Mouse (Mus musculus): ENCODE measurements at regions not wholly inside any gene's neighbourhood (a gene's known extent, or its start where the extent isn't known, plus 50 kb on each side); places are given as distances from the start of the nearest gene placed in this dataset.

DNA sequence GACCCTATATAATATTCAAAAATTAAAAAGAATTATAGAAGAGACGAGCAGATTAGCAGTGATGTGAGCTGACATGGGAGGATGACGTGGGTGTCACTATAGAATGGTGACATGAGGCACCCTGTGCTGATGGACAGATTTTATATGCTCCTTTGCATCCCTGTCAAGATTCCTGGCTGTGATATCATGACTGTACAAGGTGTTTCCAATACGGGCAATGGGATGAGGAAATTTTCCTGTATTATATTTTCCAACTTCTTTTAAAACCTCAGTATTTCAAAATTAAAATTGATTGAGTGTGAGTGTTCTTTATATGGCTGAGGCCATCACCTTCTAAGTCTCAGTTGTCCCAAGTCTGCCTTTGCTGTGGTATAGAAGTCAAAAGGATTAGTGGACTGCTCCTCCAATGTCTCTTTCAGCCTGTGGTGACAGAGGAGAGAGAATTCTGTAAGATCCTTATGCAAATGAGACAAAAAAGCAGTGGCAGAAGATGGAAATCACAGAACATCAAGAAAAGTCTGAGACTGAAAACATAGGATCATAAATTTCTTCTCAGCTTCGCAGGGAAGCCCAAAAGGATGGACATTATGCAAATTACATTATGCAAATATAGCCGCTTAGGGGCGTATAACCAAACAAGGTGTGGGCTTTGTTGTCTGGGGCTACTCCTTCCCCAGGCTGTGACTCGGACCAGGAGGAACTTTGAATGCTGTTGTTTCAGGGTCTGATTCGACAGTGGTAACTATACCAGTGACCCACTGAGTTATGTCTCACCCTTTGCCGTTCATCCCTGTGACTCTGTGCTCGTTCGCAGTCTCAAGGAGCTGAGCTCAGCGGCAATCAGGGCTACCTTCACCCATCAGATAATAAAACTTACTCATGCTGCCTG is 483.0 kb upstream of the Fam92a start:
- H3K36me3 ChIP-seq (replicated peaks) = no peaks in the 10 kb centered on the region
- no peak overlapping the region for H3K4me3 ChIP-seq
- peaks cover 29% of the 10 kb centered on the region for H3K4me1 ChIP-seq
- no peaks in the 10 kb centered on the region for H3K9me3 ChIP-seq
- peaks cover 21% of the 10 kb centered on the region for H3K27me3 ChIP-seq (ENCODE audit: poor library complexity, severe bottlenecking)
- DNase-seq (ENCODE audit: extremely low spot score, low spot score) = no peak
- no peak overlapping the region for H3K27ac ChIP-seq
- 66% methylated on average over 12 of the region's 12 CpGs for WGBS

DNA sequence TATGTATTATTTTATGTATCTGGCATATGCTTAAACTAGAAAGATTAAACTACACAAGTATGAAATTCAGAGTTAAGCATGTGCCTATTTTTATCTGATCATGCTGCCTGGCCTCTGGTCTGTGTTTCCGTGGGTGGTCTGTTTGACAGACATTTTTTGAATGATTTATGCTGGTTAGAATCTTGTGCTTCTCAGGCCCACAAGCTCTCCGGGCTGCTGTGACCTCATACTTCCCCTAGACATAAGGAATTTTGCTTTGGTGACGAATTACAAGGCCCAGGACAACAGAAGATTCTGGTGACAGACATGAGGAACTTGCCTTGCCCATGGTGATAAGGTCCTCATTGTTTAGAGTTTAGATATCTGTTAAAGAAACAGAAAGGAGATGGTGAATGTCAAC is 475.9 kb upstream of the Fam92a start:
- H3K27ac ChIP-seq = no peak overlapping the region
- no peak overlapping the region for H3K4me3 ChIP-seq
- 76% methylated on average over 3 of the region's 3 CpGs for WGBS
- peaks cover 3% of the 10 kb centered on the region for H3K4me1 ChIP-seq
- no peak for DNase-seq (ENCODE audit: extremely low spot score, low spot score)
- no peaks in the 10 kb centered on the region for H3K27me3 ChIP-seq (ENCODE audit: poor library complexity, severe bottlenecking)
- H3K36me3 ChIP-seq (replicated peaks) = no peaks in the 10 kb centered on the region
- H3K9me3 ChIP-seq = no peaks in the 10 kb centered on the region

DNA sequence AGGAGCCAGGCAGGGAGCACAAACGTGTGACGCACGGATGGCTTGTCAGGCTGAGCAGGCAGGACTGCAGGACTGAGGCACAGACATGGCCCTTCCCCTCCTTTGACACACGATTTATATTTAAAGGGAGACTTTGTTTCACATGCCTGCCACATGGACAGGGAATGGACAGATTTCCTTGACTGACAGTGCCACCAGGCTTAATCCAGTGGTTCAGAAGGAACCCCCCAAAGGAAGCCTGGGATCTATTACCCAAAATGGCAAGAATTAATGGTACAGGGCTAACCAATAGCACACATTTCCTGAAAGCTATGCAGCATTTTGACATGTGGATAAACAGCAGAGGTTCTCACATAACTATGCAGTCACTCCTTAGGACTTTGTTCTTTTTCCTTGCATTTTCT is 470.7 kb upstream of the Fam92a start:
- no peak for DNase-seq (ENCODE audit: extremely low spot score, low spot score)
- no peak overlapping the region for H3K27ac ChIP-seq

DNA sequence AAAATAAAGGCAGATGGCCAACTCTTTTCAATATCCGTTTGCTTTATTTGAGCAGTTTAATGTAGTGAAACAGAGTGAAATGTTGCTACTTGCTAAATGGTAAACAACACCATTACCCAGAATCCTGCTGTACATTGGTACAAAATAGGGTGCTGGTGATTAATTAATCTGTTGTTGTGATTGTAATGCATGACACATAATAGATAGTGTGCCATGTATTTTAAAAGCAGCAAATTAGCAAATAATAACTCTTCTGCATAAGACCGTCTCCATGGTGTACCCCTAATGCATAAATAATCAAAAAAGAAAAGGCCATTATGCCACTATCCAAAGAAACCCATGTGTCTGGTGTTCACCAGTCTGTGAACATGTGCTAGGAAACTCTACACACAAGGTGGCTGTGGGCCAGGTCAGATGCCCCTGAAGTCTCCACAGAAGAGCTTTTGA is 457.6 kb upstream of the Fam92a start:
- Histone ChIP-seq H3K27ac (no peak overlapping the region), H3K27me3 (ENCODE audit: poor library complexity, severe bottlenecking) (peaks cover 72% of the 10 kb centered on the region), H3K4me3 (no peak overlapping the region), H3K4me1 (peaks cover 26% of the 10 kb centered on the region), H3K36me3 (replicated peaks) (no peaks in the 10 kb centered on the region), H3K9me3 (no peaks in the 10 kb centered on the region)
- 63% methylated on average over 2 of the region's 2 CpGs for WGBS
- DNase-seq (ENCODE audit: extremely low spot score, low spot score) = no peak

More for the DNA sequence above, 470.7 kb upstream of the Fam92a start:
- Histone ChIP-seq H3K9me3 (no peaks in the 10 kb centered on the region), H3K4me1 (peaks cover 8% of the 10 kb centered on the region), H3K36me3 (replicated peaks) (no peaks in the 10 kb centered on the region), H3K27me3 (ENCODE audit: poor library complexity, severe bottlenecking) (peaks cover 4% of the 10 kb centered on the region; the same call in 1 of the 2 replicates), H3K4me3 (no peak overlapping the region)
- WGBS = 34% methylated on average over 4 of the region's 4 CpGs

DNA sequence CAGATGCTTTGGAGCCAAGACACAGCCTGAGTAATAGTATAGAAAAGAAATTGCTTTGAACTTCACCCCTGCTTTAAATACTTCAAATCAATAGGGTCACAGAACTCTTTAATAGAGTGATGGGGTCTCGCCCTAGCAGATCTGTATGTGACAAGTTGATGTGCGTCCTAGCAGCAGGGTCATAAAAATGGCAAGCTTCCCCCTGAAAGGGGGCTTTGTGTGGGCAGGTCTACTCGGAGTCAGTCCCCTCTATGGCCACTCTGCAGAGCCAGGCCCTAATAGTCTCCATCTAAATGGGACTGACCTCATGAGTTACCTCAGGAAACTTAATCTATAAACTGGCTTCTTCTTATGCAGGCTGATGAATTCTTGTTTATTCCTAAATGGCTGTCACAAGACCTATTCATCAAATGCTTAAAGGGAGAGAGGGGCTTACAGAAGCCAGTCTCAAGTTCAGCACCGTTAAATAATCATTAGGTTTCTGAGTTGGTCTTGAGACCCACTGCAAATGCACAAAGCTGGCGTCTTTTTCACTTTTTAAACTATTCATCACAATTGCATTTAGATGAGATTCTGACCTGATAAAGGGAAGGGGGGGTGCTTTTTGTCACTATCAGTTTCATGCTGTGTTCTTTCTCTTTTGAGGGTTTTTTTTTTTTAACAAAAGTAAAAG is 457.0 kb upstream of the Fam92a start:
- H3K4me1 ChIP-seq = peaks cover 26% of the 10 kb centered on the region
- DNase-seq (ENCODE audit: extremely low spot score, low spot score) = no peak
- 32% methylated on average over 5 of the region's 5 CpGs for WGBS
- H3K27me3 ChIP-seq (ENCODE audit: poor library complexity, severe bottlenecking) = peaks cover 72% of the 10 kb centered on the region
- H3K9me3 ChIP-seq = no peaks in the 10 kb centered on the region
- H3K36me3 ChIP-seq (replicated peaks) = no peaks in the 10 kb centered on the region
- H3K27ac ChIP-seq = no peak overlapping the region
- H3K4me3 ChIP-seq = no peak overlapping the region

DNA sequence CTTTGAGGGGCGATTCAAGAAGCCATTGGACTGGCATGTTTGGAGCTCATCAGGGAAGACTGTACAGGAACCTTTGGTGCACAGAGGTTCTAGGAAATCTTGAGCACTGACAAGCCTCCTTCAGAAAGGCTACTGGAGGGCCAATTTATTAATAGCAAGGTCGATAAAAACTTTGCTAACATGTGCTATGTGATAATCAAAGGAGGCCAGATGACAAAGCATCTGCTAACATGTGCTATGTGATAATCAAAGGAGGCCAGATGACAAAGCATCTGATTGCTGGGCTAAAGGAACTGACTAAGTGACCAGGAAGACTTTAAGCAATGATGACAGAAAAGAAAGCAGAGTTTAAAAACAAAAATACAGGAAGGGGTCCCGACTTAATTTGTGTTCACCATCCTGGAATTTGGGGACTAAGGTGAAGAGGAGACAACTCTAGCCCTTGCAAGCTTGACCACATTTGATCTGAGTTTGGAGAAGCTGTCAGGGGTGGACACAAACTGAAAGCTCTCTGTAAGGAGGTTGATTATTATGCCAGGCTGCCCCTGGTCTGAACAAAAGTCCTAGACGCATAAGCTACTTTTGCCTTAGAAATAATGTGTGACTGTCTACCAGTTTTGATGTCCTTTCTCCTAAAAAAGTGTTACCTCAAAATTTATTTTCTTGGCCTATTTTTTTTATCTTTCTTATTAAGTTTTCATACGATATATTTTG is 455.5 kb upstream of the Fam92a start:
- peaks cover 26% of the 10 kb centered on the region for H3K4me1 ChIP-seq
- H3K27ac ChIP-seq = no peak overlapping the region
- no peak for DNase-seq (ENCODE audit: extremely low spot score, low spot score)
- H3K36me3 ChIP-seq (replicated peaks) = no peaks in the 10 kb centered on the region
- 85% methylated on average over 5 of the region's 5 CpGs for WGBS
- no peak overlapping the region for H3K4me3 ChIP-seq
- no peaks in the 10 kb centered on the region for H3K9me3 ChIP-seq
- peaks cover 58% of the 10 kb centered on the region for H3K27me3 ChIP-seq (ENCODE audit: poor library complexity, severe bottlenecking)

DNA sequence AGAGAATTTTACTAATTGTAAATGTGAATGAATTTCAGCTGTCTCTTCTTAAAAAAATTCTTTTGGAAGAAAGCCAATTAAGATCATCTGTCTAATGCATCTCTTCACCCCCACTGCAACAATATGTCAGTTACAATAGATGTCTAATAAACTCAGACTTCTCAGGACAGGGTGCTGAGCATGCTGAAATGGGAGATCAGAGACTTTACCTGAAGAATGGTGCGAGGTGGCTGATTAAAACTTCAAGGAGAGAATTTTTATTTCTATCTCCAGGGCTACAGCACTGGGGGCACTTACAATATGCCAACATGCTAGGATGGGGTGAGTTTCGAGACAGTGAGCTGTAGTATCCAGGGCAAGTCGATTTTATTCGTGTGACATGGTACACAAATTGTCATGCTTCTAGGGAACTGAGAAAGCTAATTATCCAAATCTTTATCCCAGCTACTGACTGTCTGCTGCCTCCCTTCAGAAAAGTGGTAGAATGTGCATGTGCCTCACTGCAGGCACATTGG is 449.0 kb upstream of the Fam92a start:
- Histone ChIP-seq H3K36me3 (replicated peaks) (no peaks in the 10 kb centered on the region), H3K27ac (no peak overlapping the region), H3K9me3 (no peaks in the 10 kb centered on the region), H3K4me1 (peaks cover 16% of the 10 kb centered on the region), H3K4me3 (no peak overlapping the region), H3K27me3 (ENCODE audit: poor library complexity, severe bottlenecking) (peaks cover 15% of the 10 kb centered on the region)
- no peak for DNase-seq (ENCODE audit: extremely low spot score, low spot score)
- 67% methylated on average over 4 of the region's 4 CpGs for WGBS

DNA sequence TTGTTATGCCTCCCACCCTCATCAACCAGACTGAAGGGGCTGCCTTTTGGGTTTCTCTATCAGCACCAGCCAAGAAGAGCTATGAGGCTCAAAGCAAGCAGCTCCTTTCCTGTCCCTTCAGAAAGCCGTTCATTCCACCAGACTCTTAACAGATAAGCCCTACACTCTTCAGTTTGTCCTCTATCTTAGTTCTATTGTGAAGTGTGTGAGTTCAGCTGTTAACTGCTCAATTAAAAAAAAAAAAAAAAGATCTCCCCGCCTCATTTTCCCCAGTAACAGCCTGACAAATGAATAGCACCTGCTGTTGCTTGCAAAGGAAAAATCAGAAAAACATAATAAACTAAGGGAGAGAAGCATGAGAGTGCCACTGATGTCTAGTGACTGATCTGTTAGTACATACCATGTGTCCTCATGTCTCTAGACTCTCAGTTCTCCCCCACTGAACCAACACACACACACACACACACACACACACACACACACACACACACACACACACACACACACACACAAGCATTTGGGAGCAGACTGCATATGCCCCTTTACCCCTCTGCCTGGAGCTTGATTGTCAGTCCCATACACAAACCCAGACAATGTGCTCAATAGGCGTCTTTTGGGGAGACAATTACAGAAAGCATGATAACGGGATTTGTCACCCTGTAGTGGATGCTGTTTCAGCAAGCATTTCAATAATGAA is 448.4 kb upstream of the Fam92a start:
- H3K9me3 ChIP-seq = no peaks in the 10 kb centered on the region
- 29% methylated on average over 4 of the region's 4 CpGs for WGBS
- H3K4me3 ChIP-seq = no peak overlapping the region
- DNase-seq (ENCODE audit: extremely low spot score, low spot score) = no peak
- peaks cover 16% of the 10 kb centered on the region for H3K4me1 ChIP-seq
- no peak overlapping the region for H3K27ac ChIP-seq
- H3K36me3 ChIP-seq (replicated peaks) = no peaks in the 10 kb centered on the region
- H3K27me3 ChIP-seq (ENCODE audit: poor library complexity, severe bottlenecking) = peaks cover 10% of the 10 kb centered on the region; the same call in 1 of the 2 replicates

DNA sequence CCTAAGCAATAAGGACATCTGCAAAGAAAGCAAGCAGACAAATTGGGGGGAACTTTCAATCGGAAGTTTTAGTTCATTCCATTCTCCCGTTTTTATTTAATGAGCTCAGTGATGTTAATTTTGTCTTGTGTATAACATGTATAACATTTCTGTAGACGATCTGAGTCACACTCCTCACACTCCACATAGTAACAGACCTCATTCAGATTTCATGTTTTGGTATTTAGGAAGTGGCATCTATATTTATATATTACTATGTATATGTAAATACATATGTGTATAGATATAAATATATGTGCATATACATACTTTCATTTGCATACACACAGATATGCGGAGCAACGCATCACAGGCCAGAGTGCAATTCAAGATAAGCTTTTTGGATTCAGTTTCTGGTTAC is 444.9 kb upstream of the Fam92a start:
- Histone ChIP-seq H3K27me3 (ENCODE audit: poor library complexity, severe bottlenecking) (no peaks in the 10 kb centered on the region), H3K27ac (no peak overlapping the region), H3K9me3 (no peaks in the 10 kb centered on the region), H3K4me3 (no peak overlapping the region), H3K4me1 (peaks cover 16% of the 10 kb centered on the region), H3K36me3 (replicated peaks) (no peaks in the 10 kb centered on the region)
- no peak for DNase-seq (ENCODE audit: extremely low spot score, low spot score)
- WGBS = 93% methylated on average over 5 of the region's 5 CpGs

DNA sequence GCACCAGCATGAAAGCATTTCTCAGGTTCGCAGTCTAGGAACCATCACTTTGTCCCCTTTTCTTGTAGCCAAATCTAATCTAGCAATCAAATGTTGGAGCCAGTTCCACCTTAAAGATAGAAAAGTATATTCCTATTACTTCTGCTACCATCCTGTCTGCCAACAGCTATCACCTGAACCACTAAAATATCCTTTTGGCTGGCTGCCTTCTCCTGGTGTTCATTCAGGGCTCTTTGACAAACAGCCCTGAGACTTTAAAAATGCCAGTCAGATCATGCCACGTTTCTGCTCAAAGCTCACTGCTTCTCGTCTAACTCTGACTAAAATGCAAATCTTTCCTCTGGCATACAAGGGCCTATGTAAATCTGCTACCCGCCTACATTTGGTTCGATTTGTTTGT is 439.7 kb upstream of the Fam92a start:
- H3K27me3 ChIP-seq (ENCODE audit: poor library complexity, severe bottlenecking) = no peaks in the 10 kb centered on the region
- no peaks in the 10 kb centered on the region for H3K36me3 ChIP-seq (replicated peaks)
- no peaks in the 10 kb centered on the region for H3K9me3 ChIP-seq
- DNase-seq (ENCODE audit: extremely low spot score, low spot score) = no peak
- 83% methylated on average over 5 of the region's 5 CpGs for WGBS
- no peak overlapping the region for H3K4me3 ChIP-seq
- no peak overlapping the region for H3K27ac ChIP-seq
- H3K4me1 ChIP-seq = no peaks in the 10 kb centered on the region

DNA sequence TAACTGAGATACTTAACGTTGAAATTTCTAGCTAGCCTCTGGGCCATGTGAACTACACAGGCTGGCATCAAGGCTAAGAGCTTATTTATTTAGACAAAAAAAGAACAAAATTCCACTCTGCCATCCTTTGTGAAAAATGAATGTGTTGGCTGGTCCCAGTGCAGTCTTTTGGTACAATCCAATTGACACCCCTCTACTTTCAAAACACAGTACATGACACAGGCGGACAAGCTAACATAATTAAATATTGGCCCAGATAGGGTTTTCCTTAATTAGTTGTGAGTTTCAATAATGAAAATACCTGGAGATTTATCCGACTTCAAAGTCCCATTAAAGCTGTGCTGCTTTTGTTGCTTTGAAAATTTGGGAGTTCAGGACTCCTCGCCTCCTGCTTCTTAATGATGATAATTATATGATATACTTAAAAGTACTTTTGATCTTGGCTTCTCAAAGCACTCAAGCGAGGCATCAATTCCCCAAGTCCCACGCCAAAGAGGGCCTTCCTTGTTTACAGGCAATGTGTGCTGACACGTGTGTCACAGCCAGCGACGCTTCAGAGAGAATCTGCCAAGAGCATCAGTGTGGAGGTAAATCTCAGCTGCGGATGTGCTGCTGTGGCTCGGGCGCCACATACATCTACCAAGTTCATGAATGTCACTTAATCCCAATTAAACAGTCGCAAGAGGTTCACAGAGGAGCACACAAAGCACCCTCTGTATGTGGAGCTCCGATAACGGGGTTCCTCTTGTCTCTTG is 429.5 kb upstream of the Fam92a start:
- H3K9me3 ChIP-seq = no peaks in the 10 kb centered on the region
- H3K4me1 ChIP-seq = peaks cover 15% of the 10 kb centered on the region
- no peak overlapping the region for H3K27ac ChIP-seq
- H3K36me3 ChIP-seq (replicated peaks) = no peaks in the 10 kb centered on the region
- WGBS = 73% methylated on average over 15 of the region's 15 CpGs
- H3K4me3 ChIP-seq = no peak overlapping the region
- DNase-seq (ENCODE audit: extremely low spot score, low spot score) = no peak
- H3K27me3 ChIP-seq (ENCODE audit: poor library complexity, severe bottlenecking) = no peaks in the 10 kb centered on the region

Measured in forebrain, embryonic 10.5 days (tissue).